Mouse (Mus musculus) C2C12 (cell line): ENCODE measurements around the gene Cmtm4.

Experiments
- CTCF ChIP-seq: IDR thresholded peaks from one replicate; pipeline ENCODE4 v1.5.1; 2011; ENCODE audit not compliant: control insufficient read depth, insufficient read depth, insufficient read length
- FOSL1 ChIP-seq: IDR thresholded peaks from one replicate; pipeline ENCODE4 v1.8.0; 2011; ENCODE audit warnings: mild to moderate bottlenecking, low read length; ENCODE audit not compliant: poor library complexity, insufficient read depth, severe bottlenecking
- MYOD1 ChIP-seq: IDR thresholded peaks from one replicate; pipeline ENCODE4 v1.6.1; 2011; ENCODE audit warnings: low read depth; ENCODE audit not compliant: control insufficient read depth, insufficient read length
- MYOG ChIP-seq: IDR thresholded peaks from one replicate; pipeline ENCODE4 v1.6.1; 2011; ENCODE audit not compliant: control insufficient read depth, insufficient read length; ENCODE audit errors: extremely low read depth
- USF1 ChIP-seq: IDR thresholded peaks from one replicate; pipeline ENCODE4 v1.6.1; 2011; ENCODE audit warnings: low read depth, mild to moderate bottlenecking, control low read depth, moderate library complexity

DNA sequence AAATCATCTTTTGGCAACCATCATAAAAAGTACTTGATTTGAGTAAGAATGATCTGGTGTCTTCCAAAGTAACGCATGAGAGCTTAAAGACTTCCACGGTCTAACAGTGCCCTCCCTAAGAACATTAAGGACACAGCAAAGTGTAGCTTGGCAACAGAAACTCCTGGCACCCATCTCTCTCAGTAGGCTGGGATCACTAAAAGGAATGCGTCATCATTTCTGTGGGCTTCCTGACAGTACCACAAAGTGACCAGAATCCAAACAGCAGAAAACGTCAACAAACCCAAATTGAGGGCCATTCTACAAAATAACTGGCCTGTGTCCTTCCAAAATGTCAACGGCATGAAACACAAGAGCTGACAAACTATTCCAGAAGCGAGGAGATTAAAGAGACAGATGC lies 25.5 kb downstream of the Cmtm4 start:
- no peak for TF ChIP-seq CTCF
- no peak for TF ChIP-seq USF1
- no peak for TF ChIP-seq MYOG
- TF ChIP-seq MYOD1: no peak
- TF ChIP-seq FOSL1: no peak
